Comparison of ENCODE assay signal across 22 mouse cellular contexts in genomic region chr17:24475586-24475985, GRCm38 (mm10). TPM values are rescaled to one million over a fixed set of nuclear protein-coding genes. Genes with fewer than 3 reads are reported as not detected.
"Had no signal": no experiment of that assay in that cellular context is flagged by ENCODE, and none has a peak within 500 bp of the region (broad histone marks: within the 10 kb centered on the region; RNA-seq: fewer than 3 reads in every experiment).

No protein-coding gene starts in this region.

- DNase-seq: kidney, adult 2 months; kidney, postnatal 25 days; lung, adult 2 months; lung, postnatal 14 days; lung, postnatal 4 days; thymus, adult 2 months; thymus, postnatal 14 days; thymus, postnatal 4 days had no signal

- H3K4me2 ChIP-seq: liver, embryonic 15.5 days; midbrain, embryonic 12.5 days; neural tube, embryonic 13.5 days had no signal

- H3K4me3 ChIP-seq: liver, embryonic 15.5 days; midbrain, embryonic 12.5 days; myocyte; neural tube, embryonic 13.5 days had no signal

- H3K9me3 ChIP-seq: liver, embryonic 15.5 days; midbrain, embryonic 12.5 days; neural tube, embryonic 13.5 days had no signal

- H3K27ac ChIP-seq: kidney, postnatal 0 days; liver, embryonic 15.5 days; midbrain, embryonic 12.5 days; neural tube, embryonic 13.5 days; stomach, postnatal 0 days had no signal

- ATAC-seq: intestine, postnatal 0 days; midbrain, embryonic 16.5 days had no signal

- H3K9ac ChIP-seq: liver, embryonic 15.5 days; midbrain, embryonic 12.5 days; neural tube, embryonic 13.5 days had no signal

- H3K27me3 ChIP-seq: liver, embryonic 15.5 days; midbrain, embryonic 12.5 days; neural tube, embryonic 13.5 days had no signal

RNA-seq across cellular contexts. Expression of gene Bricd5, which starts 1.9 kb away (rescaled TPM):
- total RNA-seq: megakaryocyte-erythroid progenitor cell, adult 5-6 weeks; neutrophil, adult 5-6 weeks had no signal
- polyA plus RNA-seq: intestine, postnatal 0 days; liver, embryonic 15.5 days; lung, embryonic 16.5 days; midbrain, embryonic 12.5 days; neural tube, embryonic 13.5 days; stomach, embryonic 14.5 days; stomach, postnatal 0 days had no signal

RNA-seq across cellular contexts. Expression of gene Caskin1, which starts 12.8 kb away (rescaled TPM):
- total RNA-seq: megakaryocyte progenitor cell, adult 5-6 weeks; megakaryocyte-erythroid progenitor cell, adult 5-6 weeks; monocyte, adult 5-6 weeks; neutrophil, adult 5-6 weeks had no signal
